Mouse (Mus musculus) ES-E14 (cell line): ENCODE results near the gene Spns2. TPM values are rescaled to one million over a fixed set of nuclear protein-coding genes. Genes with fewer than 3 reads are reported as not detected.

Source experiments
- DNase-seq: peaks from one replicate; pipeline ENCODE4 v3.0.0-alpha.2; 2013; ENCODE audit warnings: low read depth, low spot score
- H3K27ac ChIP-seq: 2 replicates; pipeline ENCODE4 v1.5.1; 2012; ENCODE audit warnings: low read depth, mild to moderate bottlenecking, low read length, moderate library complexity, mixed read lengths; ENCODE audit not compliant: poor library complexity, insufficient read depth, severe bottlenecking
- H3K36me3 ChIP-seq: 2 replicates; pipeline ENCODE4 v1.6.1; 2012; ENCODE audit warnings: mild to moderate bottlenecking, low read length, moderate library complexity, mixed read lengths; ENCODE audit not compliant: control insufficient read depth, poor library complexity, insufficient read depth, severe bottlenecking
- H3K4me1 ChIP-seq, 2 experiments: fragments of 150-350 bp in 1 of 2; sonication (generic) in 1 of 2; 2 replicates each; pipeline ENCODE4 v1.6.1; 2012; ENCODE audit warnings: low read length in 2 of 2, mild to moderate bottlenecking in 1 of 2, mixed read lengths in 1 of 2; ENCODE audit not compliant: control insufficient read depth in 2 of 2, insufficient read depth in 2 of 2, poor library complexity in 1 of 2
- H3K4me3 ChIP-seq, 2 experiments: fragments of 150-350 bp in 1 of 2; sonication (generic) in 1 of 2; 2 replicates each; pipeline ENCODE4 v1.5.1; 2012; ENCODE audit warnings: low read length in 2 of 2, low read depth in 1 of 2, mild to moderate bottlenecking in 1 of 2, mixed read lengths in 1 of 2; ENCODE audit not compliant: insufficient read depth in 1 of 2, poor library complexity in 1 of 2, severe bottlenecking in 1 of 2
- H3K9ac ChIP-seq: 2 replicates; pipeline ENCODE4 v1.6.1; 2012; ENCODE audit warnings: low read depth, mild to moderate bottlenecking, low read length, mixed read lengths; ENCODE audit not compliant: poor library complexity, insufficient read depth, severe bottlenecking
- H3K9me3 ChIP-seq: fragments of 150-350 bp; sonication (generic); 2 replicates; pipeline ENCODE4 v1.6.1; 2012; ENCODE audit warnings: low read depth, mild to moderate bottlenecking, low read length; ENCODE audit not compliant: control insufficient read depth, insufficient read depth
- CHD2 ChIP-seq: IDR thresholded peaks from 2 replicates; pipeline ENCODE4 v1.6.1; 2014; ENCODE audit warnings: mild to moderate bottlenecking, low read depth, low read length, inconsistent platforms
- HCFC1 ChIP-seq: IDR thresholded peaks from 2 replicates; pipeline ENCODE4 v1.6.1; 2012; ENCODE audit warnings: low read length, inconsistent platforms, borderline replicate concordance; ENCODE audit not compliant: insufficient read depth
- MAFK ChIP-seq: IDR thresholded peaks from 2 replicates; pipeline ENCODE4 v1.6.1; 2014; ENCODE audit warnings: mild to moderate bottlenecking, low read depth, low read length, inconsistent platforms; ENCODE audit not compliant: insufficient read depth
- ZC3H11A ChIP-seq: IDR thresholded peaks from 2 replicates; pipeline ENCODE4 v1.6.1; 2012; ENCODE audit warnings: low read depth, mild to moderate bottlenecking, inconsistent platforms, low read length, borderline replicate concordance
- ZNF384 ChIP-seq: IDR thresholded peaks from 2 replicates; pipeline ENCODE4 v1.6.1; 2012; ENCODE audit warnings: low read depth, low read length, inconsistent platforms
- in situ Hi-C, 2 experiments: fragments of 600-800 bp; cut with MboI; formaldehyde crosslinking; loops; one replicate each; pipeline ENCODE4 v1.15.1; 2025; ENCODE audit warnings: low sequenced_read_pairs in 2 of 2, inconsistent platforms in 1 of 2; ENCODE audit not compliant: unreplicated experiment in 2 of 2
- total RNA-seq: library from RNA; depleted of rRNA; stranded (reverse); fragments of 300-350 nt; gene quantifications from 2 replicates; pipeline ENCODE4 v1.2.3, GENCODE M21; 2012

Spns2 gene
- total RNA-seq, 1 experiment: 2.4 TPM

- Histone ChIP-seq H3K9me3 (no peaks in the 10 kb centered on the region), H3K4me1 (peaks cover 10 to 33% of the 10 kb centered on the region in 2 experiments), H3K36me3 (no peaks in the 10 kb centered on the region; the same call in 1 of the 2 replicates), H3K9ac (no peak overlapping the region), H3K27ac (no peak overlapping the region), H3K4me3 (no peak overlapping the region)
- in situ Hi-C loops: no loop called here
- no peak for TF ChIP-seq ZNF384
- no peak for TF ChIP-seq HCFC1
- TF ChIP-seq ZC3H11A: no peak
- TF ChIP-seq CHD2: no peak
- no peak for TF ChIP-seq MAFK
- DNase-seq: no peak
These were observed 81.1 kb downstream of the Spns2 start for GRCm38 (mm10) chr11:72408451-72409170.

- Histone ChIP-seq H3K9me3 (no peaks in the 10 kb centered on the region), H3K9ac (no peak overlapping the region), H3K27ac (no peak overlapping the region), H3K4me1 (peaks cover 14 to 39% of the 10 kb centered on the region in 2 experiments), H3K4me3 (no peak overlapping the region), H3K36me3 (peaks cover 2% of the 10 kb centered on the region; the same call in 1 of the 2 replicates)
- in situ Hi-C loops: no loop called here
- TF ChIP-seq ZC3H11A (no peak), CHD2 (no peak), ZNF384 (no peak), MAFK (no peak), HCFC1 (no peak)
- no peak for DNase-seq
These were observed 82.1 kb downstream of the Spns2 start for GRCm38 (mm10) chr11:72407574-72407973.

GRCm38 (mm10) chr11:72407081-72407480, 82.6 kb downstream of the Spns2 start:
- Histone ChIP-seq H3K4me3 (no peak overlapping the region), H3K4me1 (peaks cover 17 to 44% of the 10 kb centered on the region in 2 experiments), H3K27ac (no peak overlapping the region), H3K36me3 (peaks cover 2% of the 10 kb centered on the region; the same call in 1 of the 2 replicates), H3K9ac (no peak overlapping the region), H3K9me3 (no peaks in the 10 kb centered on the region)
- TF ChIP-seq ZC3H11A (no peak), ZNF384 (no peak), MAFK (no peak), HCFC1 (no peak), CHD2 (no peak)
- DNase-seq: no peak
- in situ Hi-C loops: no loop called here

- H3K4me3 ChIP-seq: no peak overlapping the region
- H3K36me3 ChIP-seq: peaks cover 2% of the 10 kb centered on the region; the same call in 1 of the 2 replicates
- H3K9ac ChIP-seq: no peak overlapping the region
- no peak for DNase-seq
- H3K9me3 ChIP-seq: no peaks in the 10 kb centered on the region
- TF ChIP-seq MAFK: no peak
- TF ChIP-seq ZC3H11A: no peak
- TF ChIP-seq CHD2: no peak
- TF ChIP-seq ZNF384: no peak
- TF ChIP-seq HCFC1: no peak
- H3K27ac ChIP-seq: no peak overlapping the region
- in situ Hi-C loops: no loop called here
- peaks cover 20 to 50% of the 10 kb centered on the region in 2 experiments for H3K4me1 ChIP-seq
These were observed 83.5 kb downstream of the Spns2 start for GRCm38 (mm10) chr11:72406079-72406675.
